Mouse (Mus musculus): Measurements from ENCODE around the gene Ankrd33b. TPM values are rescaled to one million over a fixed set of nuclear protein-coding genes. Genes with fewer than 3 reads are reported as not detected.

Gene Ankrd33b
- polyA plus RNA-seq, 1 experiment: 6.1 TPM

- Histone ChIP-seq H3K36me3 (replicated peaks; ENCODE audit: low read length) (peaks cover 46% of the 10 kb centered on the region), H3K4me1 (peaks cover 77% of the 10 kb centered on the region), H3K27me3 (replicated peaks) (peaks cover 35% of the 10 kb centered on the region), H3K9me3 (no peaks in the 10 kb centered on the region), H3K4me3 (replicated peaks) (peak overlapping the region; percentile 14)
- no peak for TF ChIP-seq FLI1 (IDR thresholded peaks at IDR 0.05; ENCODE audit: low read length)
- TF ChIP-seq GATA1 (IDR thresholded peaks at IDR 0.05; ENCODE audit: borderline replicate concordance, low read length): no peak
These were observed 4.1 kb downstream of the Ankrd33b start for GRCm38 (mm10) chr15:31363241-31363980.

GRCm38 (mm10) chr15:31361259-31361853, 6.2 kb downstream of the Ankrd33b start:
- Histone ChIP-seq H3K27me3 (replicated peaks) (peaks cover 14% of the 10 kb centered on the region), H3K4me1 (peaks cover 77% of the 10 kb centered on the region), H3K4me3 (replicated peaks) (no peak overlapping the region), H3K9me3 (no peaks in the 10 kb centered on the region), H3K36me3 (replicated peaks; ENCODE audit: low read length) (peaks cover 56% of the 10 kb centered on the region)
- TF ChIP-seq GATA1 (IDR thresholded peaks at IDR 0.05; ENCODE audit: borderline replicate concordance, low read length) (no peak), FLI1 (IDR thresholded peaks at IDR 0.05; ENCODE audit: low read length) (no peak)

- H3K4me3 ChIP-seq (replicated peaks): no peak overlapping the region
- peaks cover 6% of the 10 kb centered on the region for H3K27me3 ChIP-seq (replicated peaks)
- TF ChIP-seq GATA1 (IDR thresholded peaks at IDR 0.05; ENCODE audit: borderline replicate concordance, low read length) (no peak), FLI1 (IDR thresholded peaks at IDR 0.05; ENCODE audit: low read length) (no peak)
- H3K9me3 ChIP-seq: no peaks in the 10 kb centered on the region
- peaks cover 75% of the 10 kb centered on the region for H3K4me1 ChIP-seq
- peaks cover 56% of the 10 kb centered on the region for H3K36me3 ChIP-seq (replicated peaks; ENCODE audit: low read length)
These were observed 6.9 kb downstream of the Ankrd33b start for GRCm38 (mm10) chr15:31360593-31360992.

- no peak for TF ChIP-seq FLI1 (IDR thresholded peaks at IDR 0.05; ENCODE audit: low read length)
- no peak for TF ChIP-seq GATA1 (IDR thresholded peaks at IDR 0.05; ENCODE audit: borderline replicate concordance, low read length)
- peaks cover under 1% of the 10 kb centered on the region for H3K27me3 ChIP-seq (replicated peaks)
- H3K36me3 ChIP-seq (replicated peaks; ENCODE audit: low read length): peaks cover 59% of the 10 kb centered on the region
- H3K4me3 ChIP-seq (replicated peaks): peak overlapping the region; percentile 47
- H3K9me3 ChIP-seq: no peaks in the 10 kb centered on the region
- peaks cover 71% of the 10 kb centered on the region for H3K4me1 ChIP-seq
These were observed 7.7 kb downstream of the Ankrd33b start for GRCm38 (mm10) chr15:31359805-31360204.

- Histone ChIP-seq H3K27me3 (replicated peaks) (no peaks in the 10 kb centered on the region), H3K9me3 (no peaks in the 10 kb centered on the region), H3K36me3 (replicated peaks; ENCODE audit: low read length) (peaks cover 35% of the 10 kb centered on the region), H3K4me1 (peaks cover 90% of the 10 kb centered on the region), H3K4me3 (replicated peaks) (no peak overlapping the region)
- TF ChIP-seq GATA1 (IDR thresholded peaks at IDR 0.05; ENCODE audit: borderline replicate concordance, low read length) (no peak), FLI1 (IDR thresholded peaks at IDR 0.05; ENCODE audit: low read length) (no peak)
These were observed 14.8 kb downstream of the Ankrd33b start for GRCm38 (mm10) chr15:31352494-31353279.

GRCm38 (mm10) chr15:31349810-31350341, 17.6 kb downstream of the Ankrd33b start:
- H3K4me1 ChIP-seq: peaks cover 87% of the 10 kb centered on the region
- peak overlapping the region; percentile 87 for H3K4me3 ChIP-seq (replicated peaks)
- no peaks in the 10 kb centered on the region for H3K27me3 ChIP-seq (replicated peaks)
- peaks cover 25% of the 10 kb centered on the region for H3K36me3 ChIP-seq (replicated peaks; ENCODE audit: low read length)
- H3K9me3 ChIP-seq: no peaks in the 10 kb centered on the region
- TF ChIP-seq FLI1 (IDR thresholded peaks at IDR 0.05; ENCODE audit: low read length): no peak
- TF ChIP-seq GATA1 (IDR thresholded peaks at IDR 0.05; ENCODE audit: borderline replicate concordance, low read length): no peak

GRCm38 (mm10) chr15:31349046-31349445, 18.5 kb downstream of the Ankrd33b start:
- Histone ChIP-seq H3K4me1 (peaks cover 92% of the 10 kb centered on the region), H3K27me3 (replicated peaks) (no peaks in the 10 kb centered on the region), H3K36me3 (replicated peaks; ENCODE audit: low read length) (peaks cover 23% of the 10 kb centered on the region), H3K4me3 (replicated peaks) (peak overlapping the region; percentile 87), H3K9me3 (no peaks in the 10 kb centered on the region)
- TF ChIP-seq GATA1 (IDR thresholded peaks at IDR 0.05; ENCODE audit: borderline replicate concordance, low read length) (no peak), FLI1 (IDR thresholded peaks at IDR 0.05; ENCODE audit: low read length) (no peak)

- H3K27me3 ChIP-seq (replicated peaks): no peaks in the 10 kb centered on the region
- no peaks in the 10 kb centered on the region for H3K9me3 ChIP-seq
- no peak for TF ChIP-seq FLI1 (IDR thresholded peaks at IDR 0.05; ENCODE audit: low read length)
- no peak for TF ChIP-seq GATA1 (IDR thresholded peaks at IDR 0.05; ENCODE audit: borderline replicate concordance, low read length)
- H3K36me3 ChIP-seq (replicated peaks; ENCODE audit: low read length): peaks cover 21% of the 10 kb centered on the region
- H3K4me3 ChIP-seq (replicated peaks): peak overlapping the region; percentile 8
- H3K4me1 ChIP-seq: peaks cover 92% of the 10 kb centered on the region
These were observed 19.3 kb downstream of the Ankrd33b start for GRCm38 (mm10) chr15:31348241-31348640.

- Histone ChIP-seq H3K36me3 (replicated peaks; ENCODE audit: low read length) (peaks cover 11% of the 10 kb centered on the region), H3K9me3 (no peaks in the 10 kb centered on the region), H3K27me3 (replicated peaks) (no peaks in the 10 kb centered on the region), H3K4me3 (replicated peaks) (no peak overlapping the region), H3K4me1 (peaks cover 92% of the 10 kb centered on the region)
- no peak for TF ChIP-seq GATA1 (IDR thresholded peaks at IDR 0.05; ENCODE audit: borderline replicate concordance, low read length)
- no peak for TF ChIP-seq FLI1 (IDR thresholded peaks at IDR 0.05; ENCODE audit: low read length)
These were observed 21.0 kb downstream of the Ankrd33b start for GRCm38 (mm10) chr15:31346508-31346907.
